Mouse (Mus musculus): ENCODE measurements around the gene Syt1.

The Syt1 gene

DNA sequence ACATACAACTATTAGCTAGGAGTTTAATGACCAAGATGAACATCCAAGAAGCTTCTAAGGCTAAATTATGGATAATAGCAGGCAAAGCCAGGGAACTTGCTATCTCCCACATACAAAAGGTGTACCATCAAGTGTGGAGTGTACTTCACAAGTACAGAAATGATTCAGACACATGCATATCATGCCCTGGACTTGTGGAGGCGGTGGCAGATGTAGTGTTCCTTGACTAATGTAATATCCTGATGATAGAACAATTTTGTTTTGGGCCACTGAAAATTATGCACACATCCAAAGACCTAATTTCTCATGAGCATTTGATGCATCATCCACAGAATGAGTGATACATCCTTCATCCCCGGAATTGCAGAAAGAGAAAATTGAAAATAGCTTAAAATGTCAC is 267.0 kb downstream of the Syt1 start:
- DNase-seq = no peak

- peak; percentile 67 for DNase-seq
Measured at GRCm38 (mm10) chr10:108733982-108734381, 276.8 kb downstream of the Syt1 start.

DNA sequence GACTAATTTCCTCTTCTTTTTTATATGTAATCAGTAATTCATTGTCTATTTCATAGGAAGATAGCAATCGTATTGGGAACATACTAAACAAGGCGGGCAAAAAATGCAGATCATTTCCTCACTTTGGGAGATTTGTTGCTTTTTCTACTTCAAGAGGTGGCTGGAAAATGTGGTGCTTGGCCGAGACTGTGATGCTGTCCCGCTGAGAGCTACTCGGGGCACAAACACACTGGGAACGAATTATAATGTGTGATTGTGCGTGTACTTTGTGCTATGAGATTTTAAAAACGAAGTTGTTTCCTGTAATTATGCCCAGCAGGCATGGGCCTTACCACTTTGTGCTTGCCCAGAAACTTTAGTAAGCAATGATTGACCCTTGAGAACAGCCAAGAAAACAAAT is 281.8 kb downstream of the Syt1 start:
- peak; percentile 68 for DNase-seq

- no peak for DNase-seq
Measured at GRCm38 (mm10) chr10:108726391-108726790, 284.4 kb downstream of the Syt1 start.

GRCm38 (mm10) chr10:108724878-108725277 is 285.9 kb downstream of the Syt1 start:
- DNase-seq = peak; percentile 92

DNA sequence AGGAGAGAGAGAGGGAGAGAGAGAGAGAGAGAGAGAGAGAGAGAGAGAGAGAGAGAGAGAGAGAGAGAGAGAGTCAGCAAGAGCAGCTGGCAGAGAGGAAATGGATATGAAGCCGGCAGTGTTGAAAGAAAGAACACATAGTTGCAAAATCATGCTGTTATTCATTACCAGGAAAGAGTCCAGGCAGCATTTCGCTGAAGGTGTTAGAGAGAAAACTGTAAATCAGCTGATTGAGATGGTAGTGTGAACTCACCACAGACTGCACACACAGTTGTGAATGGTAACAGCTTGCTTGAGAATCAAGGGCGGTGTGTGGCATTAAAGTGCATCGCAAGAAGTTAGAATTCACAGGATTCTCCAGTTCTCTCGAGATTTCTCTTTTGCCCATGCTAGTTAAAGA is 300.3 kb downstream of the Syt1 start:
- no peak for DNase-seq

GRCm38 (mm10) chr10:108705658-108706057 is 305.1 kb downstream of the Syt1 start:
- no peak for DNase-seq

DNA sequence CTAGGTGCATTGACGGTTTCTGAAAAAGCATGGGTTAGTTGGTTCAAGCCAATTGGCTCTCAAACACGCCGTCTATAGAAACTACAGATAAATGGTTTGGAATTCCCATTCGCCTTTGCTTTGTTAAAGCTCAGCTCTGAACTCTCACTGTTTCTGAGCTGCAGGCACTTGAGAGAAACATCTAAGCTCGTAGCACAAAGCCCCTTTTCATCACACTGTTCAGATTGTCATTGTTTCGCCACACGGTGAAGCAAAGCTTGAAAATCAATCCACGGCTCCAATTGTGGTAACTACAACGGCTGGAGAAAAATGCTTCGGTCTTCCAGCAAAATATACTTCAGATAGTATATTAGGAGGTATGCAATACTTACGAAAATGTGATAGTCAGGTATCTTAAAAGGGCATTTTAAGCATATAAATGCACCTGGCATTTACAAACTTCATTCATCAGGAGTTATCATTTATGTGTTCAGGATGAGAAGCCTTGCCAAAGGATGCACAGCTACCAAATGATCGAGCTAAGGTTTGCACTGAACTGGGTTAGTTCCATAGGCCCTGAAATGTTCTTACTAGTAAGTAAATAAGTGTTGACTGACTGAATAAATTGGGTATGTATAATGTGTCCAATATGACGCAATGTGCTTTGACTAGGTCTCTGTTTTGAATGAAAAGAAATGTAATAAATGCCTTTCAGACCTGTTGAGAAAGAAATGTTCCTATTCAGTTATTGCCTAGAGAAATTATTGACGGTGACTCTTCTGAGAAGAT is 309.2 kb downstream of the Syt1 start:
- no peak for DNase-seq

DNA sequence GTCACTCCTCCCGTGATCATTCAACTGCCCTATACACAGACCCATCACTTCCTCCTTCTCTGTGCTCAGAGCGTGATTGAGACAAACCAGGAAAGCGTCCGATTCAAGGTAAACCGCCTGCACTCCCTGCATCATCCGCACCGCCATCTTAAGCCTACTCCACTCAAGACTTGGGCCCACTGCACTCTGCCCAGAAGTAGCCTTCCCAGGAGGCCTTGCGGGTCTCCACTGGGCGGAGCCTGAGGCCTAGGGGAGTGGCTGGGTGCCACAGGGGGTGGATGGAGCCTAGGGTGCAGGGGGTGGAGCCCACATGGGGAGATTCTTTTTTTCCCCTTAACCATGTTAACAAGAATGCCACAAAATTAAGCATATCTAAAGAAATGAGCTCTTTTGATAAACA is 310.8 kb downstream of the Syt1 start, which contains the start of gene Gm5136:
TSS of gene Gm5136 (minus strand) at position 215 of the 400 bp plus-strand sequence.
- DNase-seq = no peak

GRCm38 (mm10) chr10:108697062-108697461 is 313.7 kb downstream of the Syt1 start:
- DNase-seq = no peak

GRCm38 (mm10) chr10:108690954-108691353 is 319.8 kb downstream of the Syt1 start:
- no peak for DNase-seq

GRCm38 (mm10) chr10:108686696-108687095 is 324.1 kb downstream of the Syt1 start:
- DNase-seq = no peak

- peak; percentile 78 for DNase-seq
Measured at GRCm38 (mm10) chr10:108679675-108680390, 330.9 kb downstream of the Syt1 start.

GRCm38 (mm10) chr10:108677053-108677452 is 333.7 kb downstream of the Syt1 start:
- DNase-seq = no peak

GRCm38 (mm10) chr10:108668944-108669343 is 341.8 kb downstream of the Syt1 start:
- no peak for DNase-seq

GRCm38 (mm10) chr10:108660295-108660694 is 350.5 kb downstream of the Syt1 start:
- DNase-seq = no peak

- DNase-seq = no peak
Measured at GRCm38 (mm10) chr10:108658300-108658699, 352.5 kb downstream of the Syt1 start.

DNA sequence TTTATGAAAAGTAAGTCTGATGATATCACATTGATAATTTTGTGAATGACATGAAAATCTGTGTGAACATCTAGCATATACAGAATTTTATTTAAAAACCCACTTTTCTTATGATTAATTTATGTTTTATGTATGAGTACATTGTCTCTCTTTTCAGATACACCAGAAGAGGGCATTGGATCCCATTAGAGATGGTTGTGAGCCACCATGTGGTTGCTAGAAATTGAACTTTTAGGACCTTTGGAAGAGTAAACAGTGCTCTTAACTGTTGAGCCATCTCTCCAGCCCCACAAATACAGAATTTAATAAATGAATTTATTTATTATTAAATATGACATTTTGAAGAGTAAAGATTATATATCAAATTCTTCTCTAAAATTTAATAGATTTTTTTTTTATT is 353.1 kb downstream of the Syt1 start:
- DNase-seq = no peak

DNA sequence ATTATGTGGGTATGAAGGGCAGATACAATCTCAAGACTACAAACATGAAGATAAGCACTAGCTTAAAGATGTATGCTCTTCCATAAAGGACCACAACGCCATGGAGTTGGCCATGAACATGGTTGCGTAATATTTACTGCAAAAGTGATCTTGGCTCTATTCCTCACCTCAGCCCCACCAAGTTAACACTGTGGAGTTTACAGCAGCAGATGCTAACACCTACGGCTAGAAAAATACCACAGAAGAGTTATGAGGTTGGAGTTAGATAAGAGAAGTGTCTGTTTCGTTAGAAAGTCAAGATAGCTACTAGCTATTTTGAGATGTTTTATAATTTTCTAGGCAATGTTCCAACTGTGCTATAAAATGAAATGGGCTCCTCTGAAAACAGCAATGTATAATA is 353.9 kb downstream of the Syt1 start:
- no peak for DNase-seq

- peak; percentile 70 for DNase-seq
Measured at GRCm38 (mm10) chr10:108655074-108655473, 355.7 kb downstream of the Syt1 start.

- DNase-seq = no peak
Measured at GRCm38 (mm10) chr10:108652831-108653230, 358.0 kb downstream of the Syt1 start.

GRCm38 (mm10) chr10:108652066-108652465 is 358.7 kb downstream of the Syt1 start:
- DNase-seq = peak; percentile 63

- DNase-seq = peak; percentile 81
Measured at GRCm38 (mm10) chr10:108649174-108649573, 361.6 kb downstream of the Syt1 start.

DNA sequence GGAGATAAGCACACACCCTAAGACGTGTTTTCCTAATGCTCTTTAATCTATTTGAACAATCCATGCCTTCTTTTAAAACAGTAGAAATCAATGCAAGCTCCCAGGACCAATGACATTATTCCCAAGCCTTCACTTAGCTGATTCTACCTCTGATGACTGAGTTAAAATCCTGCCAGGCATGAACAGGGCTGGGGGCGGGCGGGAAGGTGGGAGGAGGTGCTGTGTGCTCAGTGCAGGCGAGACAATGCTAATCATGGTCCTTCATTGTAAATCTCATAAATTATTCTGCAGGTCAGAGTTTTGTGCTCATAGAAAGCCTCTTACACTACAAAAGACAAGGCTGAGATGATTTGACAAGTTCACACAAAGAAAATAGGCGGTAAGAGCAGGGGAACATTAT is 366.9 kb downstream of the Syt1 start:
- DNase-seq = no peak
